Mouse (Mus musculus): ENCODE measurements around the gene 4930442H23Rik.
"Not testable (repeated sequence)": the region's sequence is repeated elsewhere in the genome, so short reads cannot be mapped to it uniquely, and the experiment has no call there.

The 4930442H23Rik gene

DNA sequence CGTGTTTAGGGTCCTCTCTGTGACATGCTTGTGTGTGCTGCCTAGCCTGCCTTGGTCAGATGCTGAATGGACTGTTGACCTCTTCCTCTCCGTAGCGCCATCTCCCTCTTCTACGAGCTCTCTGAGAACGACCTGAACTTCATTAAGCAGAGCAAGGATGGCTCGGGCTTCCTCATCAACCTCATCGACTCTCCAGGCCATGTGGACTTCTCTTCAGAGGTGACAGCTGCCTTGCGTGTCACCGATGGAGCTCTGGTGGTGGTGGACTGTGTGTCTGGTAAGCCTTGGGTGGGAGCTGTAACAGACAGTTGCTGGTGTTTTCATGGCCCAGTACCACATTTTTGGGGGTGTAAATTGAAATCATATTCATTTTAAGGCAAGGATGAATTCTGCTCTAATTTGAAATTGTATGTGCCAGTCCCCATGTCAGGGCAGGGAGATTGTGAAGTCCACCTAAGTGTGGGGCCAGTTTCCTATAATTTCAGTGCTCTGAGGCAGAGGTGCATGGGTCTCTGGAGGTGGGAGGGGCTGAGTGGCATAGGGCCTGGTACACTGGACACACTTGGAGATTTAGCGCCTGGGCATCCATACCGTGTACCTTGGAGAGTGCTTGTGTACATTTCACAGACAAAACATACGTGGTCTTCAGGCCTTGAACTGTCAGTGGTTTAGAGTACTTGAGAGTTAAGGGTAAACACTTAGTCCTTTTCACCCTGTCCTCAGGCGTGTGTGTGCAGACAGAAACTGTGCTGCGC is 5.5 kb downstream of the 4930442H23Rik start:
- DNase-seq (ENCODE audit: extremely low spot score) = no peak

DNA sequence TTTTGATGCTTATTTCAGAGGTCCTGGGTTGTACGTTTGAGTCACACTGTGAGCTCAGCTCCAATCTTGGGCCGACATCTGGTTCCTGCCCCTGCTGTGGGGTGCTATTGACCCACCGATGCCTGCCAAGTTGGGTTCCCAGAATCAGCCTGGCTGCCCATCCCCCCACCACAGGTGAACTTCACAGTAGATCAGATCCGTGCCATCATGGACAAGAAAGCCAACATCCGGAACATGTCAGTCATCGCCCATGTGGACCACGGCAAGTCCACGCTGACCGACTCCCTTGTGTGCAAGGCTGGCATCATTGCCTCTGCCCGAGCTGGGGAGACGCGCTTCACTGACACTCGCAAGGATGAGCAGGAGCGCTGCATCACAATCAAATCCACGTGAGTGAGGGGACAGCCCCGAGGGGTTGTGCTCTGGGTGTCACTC is 6.1 kb downstream of the 4930442H23Rik start:
- no peak for DNase-seq (ENCODE audit: extremely low spot score)

DNA sequence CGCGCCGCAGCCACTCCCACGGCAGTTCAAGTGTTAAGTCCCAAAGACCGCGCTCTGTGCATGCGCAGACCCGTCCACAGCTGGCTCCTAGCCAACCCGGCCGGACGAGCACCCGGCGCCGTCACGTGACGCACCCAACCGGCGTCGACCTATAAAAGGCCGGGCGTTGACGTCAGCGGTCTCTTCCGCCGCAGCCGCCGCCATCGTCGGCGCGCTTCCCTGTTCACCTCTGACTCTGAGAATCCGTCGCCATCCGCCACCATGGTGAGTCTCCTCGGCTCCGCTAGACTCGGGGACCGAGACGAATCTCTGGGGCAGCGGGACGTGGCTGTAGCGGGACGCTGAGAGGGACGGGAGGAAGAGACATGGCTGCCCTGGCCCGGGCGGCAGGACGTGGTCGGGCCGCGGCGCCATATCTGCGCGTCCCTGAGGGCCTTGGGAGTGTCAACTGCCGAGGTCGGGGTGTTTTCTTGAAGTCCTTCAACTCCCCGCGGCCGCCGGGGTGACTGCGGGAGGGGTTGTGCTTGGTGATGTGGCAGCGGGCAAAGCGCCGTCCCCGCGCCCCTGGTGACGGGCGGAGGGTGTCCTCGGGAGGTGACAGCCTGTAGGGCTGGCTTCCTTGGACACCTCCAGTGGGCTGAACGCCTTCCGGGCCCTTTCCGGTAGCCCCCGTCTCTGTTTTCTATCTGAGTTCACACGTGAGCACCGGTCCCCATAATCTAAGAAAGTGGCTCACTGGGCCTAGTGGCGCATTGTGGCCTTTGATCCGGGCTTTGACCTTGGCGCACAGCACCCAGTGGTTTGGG is 7.0 kb downstream of the 4930442H23Rik start, which contains the start of gene Eef2:
Gene Eef2, plus strand, starts transcription at position 166 of the 806 bp plus-strand sequence.
- DNase-seq (ENCODE audit: extremely low spot score) = peak; percentile 96

DNA sequence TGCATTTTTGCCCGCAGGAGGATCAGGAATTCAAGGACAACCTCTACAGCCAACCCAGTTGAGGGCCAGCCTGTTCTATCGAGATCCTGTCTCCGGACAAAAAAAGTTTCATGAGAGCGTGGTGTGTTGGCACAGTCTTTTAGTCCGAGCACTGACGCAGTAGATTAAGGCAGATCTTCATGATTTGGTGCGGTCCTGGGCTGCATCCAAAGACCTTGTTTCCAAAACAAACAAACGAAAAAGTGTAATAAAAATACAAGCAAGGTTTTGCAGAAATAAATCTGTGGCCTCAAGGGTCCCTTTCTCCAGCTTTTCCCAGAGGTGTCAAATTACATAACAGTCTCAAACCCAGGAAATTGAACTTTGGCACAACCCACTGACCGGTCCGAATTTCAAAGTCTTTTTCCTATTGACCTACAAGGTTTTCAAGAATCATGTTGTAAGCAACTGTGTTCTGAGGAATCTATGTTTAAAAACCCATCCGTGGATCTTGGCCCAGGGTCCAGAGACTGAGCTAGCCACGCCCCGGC is 7.6 kb downstream of the 4930442H23Rik start:
- no peak for DNase-seq (ENCODE audit: extremely low spot score)

GRCm38 (mm10) chr10:81175345-81175701 is 8.3 kb downstream of the 4930442H23Rik start:
- not testable (repeated sequence) for DNase-seq (ENCODE audit: extremely low spot score)

- DNase-seq (ENCODE audit: extremely low spot score) = peak; percentile 91
Measured at GRCm38 (mm10) chr10:81174617-81175344, 8.9 kb downstream of the 4930442H23Rik start.

DNA sequence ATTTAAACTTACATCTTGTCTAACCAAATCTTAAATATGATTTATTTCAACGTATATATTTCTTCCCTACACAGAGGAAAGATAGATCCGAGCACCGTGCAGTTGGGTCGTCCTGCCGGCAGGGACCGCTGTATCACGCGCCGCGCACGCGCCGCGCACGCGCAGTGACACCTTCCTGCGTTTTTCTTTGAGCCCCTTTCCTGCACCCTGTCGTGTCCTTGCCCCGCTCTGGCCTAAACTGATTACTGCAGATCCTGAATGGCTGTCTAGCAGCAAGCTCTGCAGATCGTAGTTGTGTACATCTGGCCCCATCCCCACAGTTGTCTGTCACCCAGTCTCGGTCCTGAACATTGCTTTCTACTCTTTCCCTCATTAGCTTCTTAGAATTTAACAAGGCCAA is 10.5 kb downstream of the 4930442H23Rik start:
- peak; percentile 89 for DNase-seq (ENCODE audit: extremely low spot score)

DNA sequence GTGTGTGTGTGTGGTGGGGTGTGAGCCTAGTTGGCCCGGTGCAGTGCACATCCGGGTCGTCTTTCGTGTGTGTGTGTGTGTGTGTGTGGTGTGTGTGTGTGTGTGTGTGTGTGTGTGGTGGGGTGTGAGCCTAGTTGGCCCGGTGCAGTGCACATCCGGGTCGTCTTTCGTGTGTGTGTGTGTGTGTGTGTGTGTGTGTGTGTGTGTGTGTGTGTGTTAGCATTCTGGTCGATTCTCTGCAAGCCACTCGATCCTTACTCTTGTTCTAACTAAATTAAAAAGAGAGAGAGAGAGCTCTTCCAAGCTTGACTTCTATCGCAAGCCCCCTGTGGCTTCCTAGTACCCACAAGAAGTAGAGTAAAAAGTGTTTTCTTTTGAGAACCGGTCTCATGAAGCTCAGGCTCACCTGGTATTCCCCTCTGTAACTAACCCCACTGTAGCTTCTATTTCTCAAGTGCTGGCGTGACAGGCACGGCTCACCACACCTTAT is 14.2 kb downstream of the 4930442H23Rik start:
- not testable (repeated sequence) for DNase-seq (ENCODE audit: extremely low spot score)

GRCm38 (mm10) chr10:81168521-81169244 is 15.0 kb downstream of the 4930442H23Rik start:
- peak; percentile 80 for DNase-seq (ENCODE audit: extremely low spot score)

- no peak for DNase-seq (ENCODE audit: extremely low spot score)
Measured at GRCm38 (mm10) chr10:81168087-81168431, 15.6 kb downstream of the 4930442H23Rik start.

GRCm38 (mm10) chr10:81167200-81168086 is 16.2 kb downstream of the 4930442H23Rik start, which contains the start of gene Pias4:
Gene Pias4, minus strand, starts transcription at chr10:81167923.
- peak; percentile 100 for DNase-seq (ENCODE audit: extremely low spot score)

GRCm38 (mm10) chr10:81165118-81165517 is 18.5 kb downstream of the 4930442H23Rik start:
- DNase-seq (ENCODE audit: extremely low spot score) = no peak

- DNase-seq (ENCODE audit: extremely low spot score) = no peak
Measured at GRCm38 (mm10) chr10:81162318-81162652, 21.4 kb downstream of the 4930442H23Rik start.

DNA sequence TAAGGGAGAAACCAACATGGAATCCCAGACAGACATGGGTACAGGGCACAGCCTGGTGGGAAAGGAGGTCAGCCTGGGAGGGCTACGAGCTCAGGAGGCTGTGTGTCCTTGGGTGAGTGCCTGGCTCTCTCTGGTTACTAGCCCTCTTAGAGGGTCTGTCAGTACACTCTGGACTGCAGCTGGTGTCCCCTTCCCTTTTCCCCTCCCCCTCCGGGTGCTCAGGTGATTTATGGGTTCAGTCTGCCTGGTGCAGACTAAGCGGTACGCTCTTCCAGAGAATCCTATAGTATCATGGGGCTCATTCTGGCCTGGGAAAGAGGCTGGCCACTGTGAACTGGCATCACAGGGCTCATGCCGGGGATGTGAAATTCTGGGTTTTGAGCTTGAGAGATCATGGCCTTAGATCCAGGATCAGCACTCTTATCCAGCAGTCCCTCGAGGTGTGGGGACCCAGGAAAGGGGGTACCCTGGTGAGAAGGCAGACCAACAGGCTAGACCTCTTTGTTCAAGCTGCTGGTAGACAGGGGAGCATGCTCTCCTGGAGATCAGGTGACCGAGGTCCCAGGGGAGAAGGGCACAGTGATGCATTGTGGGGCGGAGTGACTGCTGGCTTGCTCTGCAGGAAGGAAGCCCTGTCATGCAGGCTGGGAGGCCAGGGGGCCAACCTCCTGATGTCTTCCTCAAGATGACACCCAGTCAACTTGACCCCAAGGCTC is 21.9 kb downstream of the 4930442H23Rik start:
- no peak for DNase-seq (ENCODE audit: extremely low spot score)

- DNase-seq (ENCODE audit: extremely low spot score) = no peak
Measured at GRCm38 (mm10) chr10:81154736-81155135, 28.9 kb downstream of the 4930442H23Rik start.

DNA sequence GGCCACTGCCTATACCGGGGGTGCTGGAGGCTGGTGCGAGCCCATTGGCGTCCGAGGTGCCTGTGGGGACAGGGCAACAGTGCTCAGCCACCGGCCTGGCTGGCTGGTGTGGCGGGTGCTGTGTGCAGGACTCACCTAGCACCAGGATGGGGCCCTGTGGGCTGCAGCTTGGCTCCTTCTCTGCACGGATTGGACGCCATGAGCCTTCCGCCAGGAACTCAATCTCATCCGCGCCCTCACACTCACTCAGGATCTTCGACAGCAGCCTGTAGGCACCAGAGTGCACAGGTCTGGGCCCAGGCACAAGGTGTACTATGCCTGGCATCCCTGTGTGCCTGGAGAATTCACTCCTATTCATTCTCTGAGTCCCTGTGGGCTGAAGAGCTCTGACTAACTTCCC is 29.3 kb downstream of the 4930442H23Rik start:
- no peak for DNase-seq (ENCODE audit: extremely low spot score)

DNA sequence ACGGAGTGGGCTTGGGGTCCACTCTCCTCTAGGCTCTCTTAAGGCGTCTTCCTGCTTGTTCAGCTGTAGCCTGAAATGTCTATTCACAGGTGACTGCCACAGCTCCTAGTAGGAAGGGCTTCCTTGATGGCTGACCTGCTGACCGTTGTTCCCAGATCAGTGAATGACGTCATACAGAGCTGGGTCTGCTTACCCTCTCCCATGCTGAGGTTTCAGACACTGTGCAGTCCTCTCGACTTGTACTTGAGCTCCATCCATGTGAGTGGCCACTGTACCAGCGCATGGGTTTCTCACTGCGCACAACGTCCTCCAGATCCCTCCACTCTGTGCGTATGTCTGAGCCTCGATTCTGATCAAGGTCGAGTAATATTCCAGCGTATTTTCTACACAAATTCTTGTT is 31.0 kb downstream of the 4930442H23Rik start:
- no peak for DNase-seq (ENCODE audit: extremely low spot score)

- DNase-seq (ENCODE audit: extremely low spot score) = no peak
Measured at GRCm38 (mm10) chr10:81151261-81151660, 32.4 kb downstream of the 4930442H23Rik start.

GRCm38 (mm10) chr10:81146296-81146695 is 37.4 kb downstream of the 4930442H23Rik start:
- no peak for DNase-seq (ENCODE audit: extremely low spot score)

DNA sequence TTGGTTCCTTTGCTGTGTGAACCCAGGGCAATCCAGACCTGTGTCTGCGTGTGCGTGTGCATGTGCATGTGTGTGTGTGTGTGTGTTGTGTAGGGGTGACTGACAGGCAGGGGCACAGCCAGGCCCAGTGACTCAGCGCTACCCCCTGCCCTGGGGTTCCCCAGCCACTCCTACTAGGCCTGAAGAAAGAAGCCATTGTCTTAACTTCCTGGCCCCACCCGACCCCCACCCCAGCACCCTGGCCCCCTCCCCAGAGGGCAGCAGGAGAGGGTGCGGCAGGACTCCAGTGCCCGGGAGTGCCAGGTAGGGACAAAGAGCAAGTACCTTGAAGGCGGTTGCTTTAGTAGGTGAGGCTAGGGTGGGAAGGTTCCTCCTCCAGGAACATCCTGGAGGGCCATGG is 37.9 kb downstream of the 4930442H23Rik start:
- no peak for DNase-seq (ENCODE audit: extremely low spot score)

All from embryo, embryonic 9.5 days (tissue).